Mouse (Mus musculus): ENCODE measurements around the gene Amz2. TPM values are rescaled to one million over a fixed set of nuclear protein-coding genes. Genes with fewer than 3 reads are reported as not detected.

Amz2 gene
- polyA plus RNA-seq, 2 experiments, result 12.6 to 13.1 TPM

DNA sequence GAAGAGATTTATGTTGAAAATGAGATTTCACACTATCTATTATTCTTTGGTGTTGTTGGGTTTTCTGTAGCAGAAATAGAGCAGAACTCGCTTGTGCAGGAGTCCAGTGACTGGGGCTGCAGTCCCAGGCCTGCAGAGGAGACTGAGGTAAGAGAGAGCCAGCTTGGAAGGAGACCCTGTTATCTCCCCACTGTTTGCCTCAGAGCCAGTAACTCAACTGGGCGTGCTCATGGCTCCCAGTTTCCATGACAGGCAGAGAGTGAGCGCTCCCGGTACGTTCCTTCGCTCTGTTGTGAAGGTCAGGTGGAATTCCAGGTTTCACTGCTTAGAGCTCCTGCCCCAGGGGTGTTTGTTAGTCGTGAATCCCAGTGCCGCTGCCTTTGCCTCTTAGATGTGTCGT, 33.1 kb upstream of the Amz2 start:
- 82% methylated on average over 9 of the region's 9 CpGs for WGBS (ENCODE audit: insufficient replicate concordance)
- TF ChIP-seq CTCF (IDR thresholded peaks at IDR 0.05; ENCODE audit: low read depth) (no peak), EP300 (IDR thresholded peaks at IDR 0.05; ENCODE audit: low read depth) (no peak)

DNA sequence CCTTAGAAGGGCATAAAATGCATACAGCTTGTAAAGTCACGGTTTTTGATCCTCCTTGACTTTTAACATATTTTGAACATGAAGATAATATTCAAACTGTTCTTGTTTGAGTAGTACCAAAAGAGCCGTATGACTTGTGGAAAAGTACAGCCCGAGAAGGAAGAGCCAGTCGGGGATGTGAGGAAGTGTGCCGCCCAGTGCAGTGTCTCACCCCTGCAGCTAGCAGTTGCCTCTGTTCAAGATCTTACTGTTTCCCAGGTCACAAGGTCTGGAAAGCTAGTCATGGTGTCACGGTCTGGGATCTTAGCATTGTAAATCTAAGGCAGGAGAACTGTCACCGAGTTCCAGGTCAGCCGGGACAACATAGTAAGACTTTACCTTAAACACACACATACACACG, 31.0 kb upstream of the Amz2 start:
- ATAC-seq (ENCODE audit: insufficient read depth) (no peak), DNase-seq (ENCODE audit: low read depth in 3 of 3, low spot score in 3 of 3) (no peak)
- no peak overlapping the region for H3K4me3 ChIP-seq (ENCODE audit: insufficient read depth in 1 of 2, low read depth in 2 of 2, low read length in 2 of 2)
- H3K36me3 ChIP-seq (replicated peaks; ENCODE audit: control insufficient read depth, insufficient read depth, low read depth), result peaks cover 5% of the 10 kb centered on the region
- no peak for TF ChIP-seq EP300 (IDR thresholded peaks at IDR 0.05; ENCODE audit: low read depth)
- TF ChIP-seq CTCF (IDR thresholded peaks at IDR 0.05; ENCODE audit: low read depth), result no peak
- no peak overlapping the region for H3K9ac ChIP-seq (replicated peaks)
- WGBS (ENCODE audit: insufficient replicate concordance), result 83% methylated on average over 9 of the region's 9 CpGs
- H3K4me2 ChIP-seq (ENCODE audit: low read depth), result no peak overlapping the region
- no peaks in the 10 kb centered on the region for H3K27me3 ChIP-seq (ENCODE audit: control insufficient read depth, insufficient read depth, low read length)
- no peak overlapping the region for H3K27ac ChIP-seq
- H3K9me3 ChIP-seq (ENCODE audit: control insufficient read depth, low read length), result no peaks in the 10 kb centered on the region
- H3K4me1 ChIP-seq (replicated peaks; ENCODE audit: control insufficient read depth in 2 of 2, insufficient read depth in 2 of 2, low read length in 1 of 2), result no peaks in the 10 kb centered on the region

More for the DNA sequence above, 33.1 kb upstream of the Amz2 start:
- peaks cover 5% of the 10 kb centered on the region for H3K36me3 ChIP-seq (replicated peaks; ENCODE audit: control insufficient read depth, insufficient read depth, low read depth)
- no peak overlapping the region for H3K9ac ChIP-seq (replicated peaks)
- H3K4me2 ChIP-seq (ENCODE audit: low read depth), result no peak overlapping the region
- ATAC-seq (ENCODE audit: insufficient read depth) (no peak), DNase-seq (ENCODE audit: low read depth in 3 of 3, low spot score in 3 of 3) (no peak)
- peaks cover 0 to 2% of the 10 kb centered on the region in 2 experiments; a peak in 2 of 4 replicates for H3K4me1 ChIP-seq (replicated peaks; ENCODE audit: control insufficient read depth in 2 of 2, insufficient read depth in 2 of 2, low read length in 1 of 2)
- no peaks in the 10 kb centered on the region for H3K27me3 ChIP-seq (ENCODE audit: control insufficient read depth, insufficient read depth, low read length)
- H3K27ac ChIP-seq, result no peak overlapping the region
- H3K9me3 ChIP-seq (ENCODE audit: control insufficient read depth, low read length), result no peaks in the 10 kb centered on the region
- H3K4me3 ChIP-seq (ENCODE audit: insufficient read depth in 1 of 2, low read depth in 2 of 2, low read length in 2 of 2), result no peak overlapping the region

DNA sequence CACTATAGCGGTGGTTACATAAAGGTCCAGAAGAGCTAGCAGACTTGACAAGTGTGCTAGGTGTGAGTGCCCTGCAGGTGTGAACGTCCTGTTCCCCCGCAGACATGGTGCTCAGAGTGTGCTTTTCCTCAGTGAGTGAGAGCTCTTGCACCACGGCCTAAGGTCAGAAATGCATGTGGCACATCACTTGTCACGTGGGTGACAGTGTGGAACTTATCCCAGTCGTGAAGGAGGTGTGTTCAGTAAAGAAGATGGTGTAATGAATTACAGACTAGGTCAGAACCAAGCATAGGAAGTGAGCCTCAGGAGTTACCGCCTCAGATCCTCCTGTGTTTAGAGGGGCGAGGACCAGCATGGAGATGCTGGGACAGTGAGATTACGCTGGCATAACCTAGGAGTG, 30.5 kb upstream of the Amz2 start:
- 84% methylated on average over 9 of the region's 9 CpGs for WGBS (ENCODE audit: insufficient replicate concordance)
- no peaks in the 10 kb centered on the region for H3K9me3 ChIP-seq (ENCODE audit: control insufficient read depth, low read length)
- DNase-seq (ENCODE audit: low read depth in 3 of 3, low spot score in 3 of 3) (no peak), ATAC-seq (ENCODE audit: insufficient read depth) (no peak)
- H3K36me3 ChIP-seq (replicated peaks; ENCODE audit: control insufficient read depth, insufficient read depth, low read depth), result peaks cover 5% of the 10 kb centered on the region
- H3K27me3 ChIP-seq (ENCODE audit: control insufficient read depth, insufficient read depth, low read length), result no peaks in the 10 kb centered on the region
- TF ChIP-seq CTCF (IDR thresholded peaks at IDR 0.05; ENCODE audit: low read depth) (no peak), EP300 (IDR thresholded peaks at IDR 0.05; ENCODE audit: low read depth) (no peak)
- H3K4me3 ChIP-seq (ENCODE audit: insufficient read depth in 1 of 2, low read depth in 2 of 2, low read length in 2 of 2), result no peak overlapping the region
- H3K27ac ChIP-seq, result no peak overlapping the region
- H3K4me2 ChIP-seq (ENCODE audit: low read depth), result no peak overlapping the region
- H3K4me1 ChIP-seq (replicated peaks; ENCODE audit: control insufficient read depth in 2 of 2, insufficient read depth in 2 of 2, low read length in 1 of 2), result no peaks in the 10 kb centered on the region
- no peak overlapping the region for H3K9ac ChIP-seq (replicated peaks)

DNA sequence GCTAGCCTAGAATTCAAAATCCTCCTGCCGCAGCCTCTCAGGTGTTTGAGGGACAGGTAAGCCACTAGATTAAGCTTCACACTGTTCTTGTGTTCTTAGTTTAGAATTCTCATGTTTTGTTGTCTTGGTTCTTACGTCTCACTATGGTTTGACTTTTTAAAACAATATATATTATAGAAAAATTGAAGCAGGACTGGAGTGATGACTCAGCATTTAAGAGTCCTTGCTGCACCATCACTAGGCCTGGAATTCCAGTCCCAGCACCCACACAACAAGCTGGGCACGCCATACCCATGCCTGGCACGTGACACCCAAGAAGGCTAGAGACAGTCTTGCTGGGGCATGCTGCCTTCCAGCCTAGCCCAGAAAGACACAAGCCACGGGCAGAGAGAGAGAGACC, 19.3 kb upstream of the Amz2 start:
- no peak for ATAC-seq (ENCODE audit: insufficient read depth)
- no peak overlapping the region for H3K9ac ChIP-seq (replicated peaks)
- no peak for DNase-seq (ENCODE audit: low read depth in 3 of 3, low spot score in 3 of 3)
- TF ChIP-seq CTCF (IDR thresholded peaks at IDR 0.05; ENCODE audit: low read depth) (no peak), EP300 (IDR thresholded peaks at IDR 0.05; ENCODE audit: low read depth) (no peak)
- no peaks in the 10 kb centered on the region for H3K36me3 ChIP-seq (replicated peaks; ENCODE audit: control insufficient read depth, insufficient read depth, low read depth)
- H3K27me3 ChIP-seq (ENCODE audit: control insufficient read depth, insufficient read depth, low read length), result no peaks in the 10 kb centered on the region
- no peaks in the 10 kb centered on the region for H3K4me1 ChIP-seq (replicated peaks; ENCODE audit: control insufficient read depth in 2 of 2, insufficient read depth in 2 of 2, low read length in 1 of 2)
- no peak overlapping the region for H3K4me2 ChIP-seq (ENCODE audit: low read depth)
- no peak overlapping the region for H3K4me3 ChIP-seq (ENCODE audit: insufficient read depth in 1 of 2, low read depth in 2 of 2, low read length in 2 of 2)
- H3K27ac ChIP-seq, result no peak overlapping the region
- H3K9me3 ChIP-seq (ENCODE audit: control insufficient read depth, low read length), result no peaks in the 10 kb centered on the region
- 71% methylated on average over 5 of the region's 5 CpGs for WGBS (ENCODE audit: insufficient replicate concordance)

DNA sequence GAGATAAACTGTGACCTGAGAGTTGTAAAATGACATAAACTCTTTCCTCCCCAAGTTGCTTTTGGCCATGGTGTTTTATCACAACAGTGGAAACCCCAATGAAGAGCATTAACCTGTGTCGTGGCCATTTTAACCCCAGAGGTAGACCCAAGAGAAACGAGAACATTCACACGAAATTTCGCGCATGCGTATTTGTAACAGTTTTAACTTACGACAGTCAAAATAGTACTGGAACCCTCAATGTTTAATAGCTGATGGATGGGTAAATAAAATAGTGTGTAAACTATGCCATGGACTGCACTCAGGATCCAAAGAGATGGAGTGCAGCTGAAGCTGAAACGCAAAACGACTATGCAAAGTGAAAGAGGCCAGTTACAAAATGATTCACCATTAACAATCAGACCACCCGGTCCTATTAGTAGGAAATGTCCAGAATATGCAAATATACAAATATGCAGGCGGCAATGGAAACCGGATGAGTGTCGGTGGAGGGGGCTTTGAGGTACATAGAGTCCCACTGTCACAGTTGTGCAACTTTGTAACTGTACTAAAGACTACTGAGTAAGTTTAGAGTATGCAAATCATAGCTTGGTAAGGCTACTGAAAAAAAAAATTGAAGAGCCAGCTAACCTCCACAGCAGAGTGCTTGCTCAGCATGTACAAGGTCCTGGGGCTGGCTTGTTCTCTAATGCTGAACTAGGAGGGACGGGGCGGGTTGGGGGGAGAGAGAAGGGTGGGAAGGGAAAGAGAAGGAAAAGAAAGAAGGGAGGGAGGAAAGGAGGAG, 15.4 kb upstream of the Amz2 start:
- H3K4me2 ChIP-seq (ENCODE audit: low read depth), result no peak overlapping the region
- no peaks in the 10 kb centered on the region for H3K27me3 ChIP-seq (ENCODE audit: control insufficient read depth, insufficient read depth, low read length)
- no peaks in the 10 kb centered on the region for H3K36me3 ChIP-seq (replicated peaks; ENCODE audit: control insufficient read depth, insufficient read depth, low read depth)
- no peak overlapping the region for H3K27ac ChIP-seq
- H3K9ac ChIP-seq (replicated peaks), result no peak overlapping the region
- WGBS (ENCODE audit: insufficient replicate concordance), result 77% methylated on average over 15 of the region's 15 CpGs
- DNase-seq (ENCODE audit: low read depth in 3 of 3, low spot score in 3 of 3) (no peak), ATAC-seq (ENCODE audit: insufficient read depth) (no peak)
- TF ChIP-seq CTCF (IDR thresholded peaks at IDR 0.05; ENCODE audit: low read depth), result no peak
- no peak for TF ChIP-seq EP300 (IDR thresholded peaks at IDR 0.05; ENCODE audit: low read depth)
- no peak overlapping the region for H3K4me3 ChIP-seq (ENCODE audit: insufficient read depth in 1 of 2, low read depth in 2 of 2, low read length in 2 of 2)
- H3K9me3 ChIP-seq (ENCODE audit: control insufficient read depth, low read length), result no peaks in the 10 kb centered on the region
- no peaks in the 10 kb centered on the region for H3K4me1 ChIP-seq (replicated peaks; ENCODE audit: control insufficient read depth in 2 of 2, insufficient read depth in 2 of 2, low read length in 1 of 2)

Measured in liver, embryonic 14.5 days (tissue).